Mouse (Mus musculus): ENCODE measurements around the gene Glb1l. TPM values are rescaled to one million over a fixed set of nuclear protein-coding genes. Genes with fewer than 3 reads are reported as not detected.

The Glb1l gene
- total and polyA plus RNA-seq, 3 experiments: 0.83 to 19.2 (median 11.0) TPM

DNA sequence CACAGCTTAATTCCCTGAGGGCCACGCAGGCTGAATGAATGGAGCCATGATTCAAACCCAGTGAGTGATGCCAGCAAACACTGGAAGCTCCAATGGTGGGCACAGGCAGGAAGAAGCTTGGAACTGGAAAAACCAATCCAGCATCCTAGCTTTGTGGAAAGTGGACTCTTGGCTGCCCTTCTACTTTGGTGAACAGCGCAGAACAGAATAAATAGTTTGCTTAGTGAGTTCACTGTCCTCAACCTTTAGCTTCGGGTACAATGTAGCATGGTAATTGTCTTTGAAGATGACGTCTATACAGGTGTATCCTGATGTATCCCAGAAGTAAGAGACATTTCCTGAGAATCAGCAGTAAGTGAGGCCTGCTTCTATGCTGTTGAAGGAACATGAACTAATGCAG, 61.9 kb downstream of the Glb1l start:
- no peak for TF ChIP-seq CTCF (IDR thresholded peaks at IDR 0.05; ENCODE audit: low read depth, low read length)
- no peak for TF ChIP-seq POLR2AphosphoS5 (IDR thresholded peaks at IDR 0.05; ENCODE audit: insufficient replicate concordance, low read depth, low read length)
- TF ChIP-seq TAL1 (conservative IDR thresholded peaks at IDR 0.05; ENCODE audit: low read depth, low read length): no peak
- TF ChIP-seq GATA1 (IDR thresholded peaks at IDR 0.05; ENCODE audit: borderline replicate concordance, low read length): no peak
- TF ChIP-seq GATA2 (IDR thresholded peaks at IDR 0.05; ENCODE audit: borderline replicate concordance, low read depth, low read length): no peak
- Histone ChIP-seq H3K4me1 (ENCODE audit: insufficient read depth, low read depth, low read length) (peaks cover 50% of the 10 kb centered on the region), H3K9me3 (replicated peaks) (no peaks in the 10 kb centered on the region), H3K36me3 (replicated peaks) (peaks cover 66% of the 10 kb centered on the region), H3K27me3 (ENCODE audit: insufficient read depth, low read length) (no peaks in the 10 kb centered on the region), H3K4me3 (ENCODE audit: low read depth, low read length) (no peak overlapping the region)
- no peak for ATAC-seq (ENCODE audit: extremely low read depth, insufficient number of reproducible peaks, low FRiP score, poor library complexity, severe bottlenecking)
- DNase-seq (ENCODE audit: low spot score): no peak

Other genes with a start within 250 kb of the Glb1l start
- 2.5 and 5.1 TPM in 2 replicates for gene Nhej1, start 85.6 kb downstream of the Glb1l start, total RNA-seq (2014; fragmentation: Nextera tagmentation)
- gene Nhej1, start 85.6 kb downstream of the Glb1l start, total RNA-seq (2017): 12.3 and 12.4 TPM in 2 replicates
- 0.40 and 0.47 TPM in 2 replicates for gene Nhej1, start 85.6 kb downstream of the Glb1l start, polyA plus RNA-seq (2012)
- gene Slc23a3, start 76.9 kb downstream of the Glb1l start, total RNA-seq (2014; fragmentation: Nextera tagmentation): 0.83 and 1.5 TPM in 2 replicates
- 0.22 and 0.29 TPM in 2 replicates for gene Slc23a3, start 76.9 kb downstream of the Glb1l start, total RNA-seq (2017)
- 0.03 TPM in 1 of 2 replicates, not detected in the other for gene Slc23a3, start 76.9 kb downstream of the Glb1l start, polyA plus RNA-seq (2012)
- gene Cnppd1, start 68.1 kb downstream of the Glb1l start, total RNA-seq (2014; fragmentation: Nextera tagmentation): 77.3 and 93.4 TPM in 2 replicates
- gene Cnppd1, start 68.1 kb downstream of the Glb1l start, total RNA-seq (2017): 140 and 143 TPM in 2 replicates
- 83.2 and 105 TPM in 2 replicates for gene Cnppd1, start 68.1 kb downstream of the Glb1l start, polyA plus RNA-seq (2012)
- 85.7 and 93.8 TPM in 2 replicates for gene Retreg2, start 68.0 kb downstream of the Glb1l start, total RNA-seq (2014; fragmentation: Nextera tagmentation)
- 111 and 120 TPM in 2 replicates for gene Retreg2, start 68.0 kb downstream of the Glb1l start, total RNA-seq (2017)
- 101 and 112 TPM in 2 replicates for gene Retreg2, start 68.0 kb downstream of the Glb1l start, polyA plus RNA-seq (2012)
- gene Zfand2b, start 42.2 kb downstream of the Glb1l start, total RNA-seq (2014; fragmentation: Nextera tagmentation): 45.8 and 58.0 TPM in 2 replicates
- 47.7 and 53.7 TPM in 2 replicates for gene Zfand2b, start 42.2 kb downstream of the Glb1l start, total RNA-seq (2017)
- 21.0 and 24.2 TPM in 2 replicates for gene Zfand2b, start 42.2 kb downstream of the Glb1l start, polyA plus RNA-seq (2012)
- 19.5 and 132 TPM in 2 replicates for gene Abcb6, start 30.4 kb downstream of the Glb1l start, total RNA-seq (2014; fragmentation: Nextera tagmentation)
- 25.0 and 28.1 TPM in 2 replicates for gene Abcb6, start 30.4 kb downstream of the Glb1l start, total RNA-seq (2017)
- gene Abcb6, start 30.4 kb downstream of the Glb1l start, polyA plus RNA-seq (2012): 5.4 and 9.5 TPM in 2 replicates
- 47.5 and 50.4 TPM in 2 replicates for gene Ankzf1, start 18.7 kb downstream of the Glb1l start, total RNA-seq (2014; fragmentation: Nextera tagmentation)
- 57.4 and 69.3 TPM in 2 replicates for gene Ankzf1, start 18.7 kb downstream of the Glb1l start, total RNA-seq (2017)
- 17.0 and 22.9 TPM in 2 replicates for gene Ankzf1, start 18.7 kb downstream of the Glb1l start, polyA plus RNA-seq (2012)
- gene Atg9a, start 18.6 kb downstream of the Glb1l start, total RNA-seq (2014; fragmentation: Nextera tagmentation): 40.0 and 46.2 TPM in 2 replicates
- gene Atg9a, start 18.6 kb downstream of the Glb1l start, total RNA-seq (2017): 16.2 and 16.3 TPM in 2 replicates
- 34.2 and 47.5 TPM in 2 replicates for gene Atg9a, start 18.6 kb downstream of the Glb1l start, polyA plus RNA-seq (2012)
- 59.4 and 78.2 TPM in 2 replicates for gene Stk16, start within 50 bp of the Glb1l start, total RNA-seq (2014; fragmentation: Nextera tagmentation)
- gene Stk16, start within 50 bp of the Glb1l start, total RNA-seq (2017): 70.7 and 72.6 TPM in 2 replicates
- gene Stk16, start within 50 bp of the Glb1l start, polyA plus RNA-seq (2012): 114 and 133 TPM in 2 replicates
- 201 and 287 TPM in 2 replicates for gene Tuba4a, start 9.1 kb upstream of the Glb1l start, total RNA-seq (2014; fragmentation: Nextera tagmentation)
- 156 and 175 TPM in 2 replicates for gene Tuba4a, start 9.1 kb upstream of the Glb1l start, total RNA-seq (2017)
- gene Tuba4a, start 9.1 kb upstream of the Glb1l start, polyA plus RNA-seq (2012): 38.6 and 61.0 TPM in 2 replicates
- not detected in 2 replicates for gene A630095N17Rik, start 21.3 kb upstream of the Glb1l start, total RNA-seq (2014; fragmentation: Nextera tagmentation)
- not detected in 2 replicates for gene A630095N17Rik, start 21.3 kb upstream of the Glb1l start, total RNA-seq (2017)
- gene A630095N17Rik, start 21.3 kb upstream of the Glb1l start, polyA plus RNA-seq (2012): not detected in 2 replicates
- 15.4 and 63.3 TPM in 2 replicates for gene Dnajb2, start 25.6 kb upstream of the Glb1l start, total RNA-seq (2014; fragmentation: Nextera tagmentation)
- 13.9 and 15.6 TPM in 2 replicates for gene Dnajb2, start 25.6 kb upstream of the Glb1l start, total RNA-seq (2017)
- gene Dnajb2, start 25.6 kb upstream of the Glb1l start, polyA plus RNA-seq (2012): 9.1 and 11.1 TPM in 2 replicates
- gene Ptprn, start 53.7 kb upstream of the Glb1l start, total RNA-seq (2014; fragmentation: Nextera tagmentation): not detected in 2 replicates
- gene Ptprn, start 53.7 kb upstream of the Glb1l start, total RNA-seq (2017): 0.11 TPM in 1 of 2 replicates, not detected in the other
- gene Ptprn, start 53.7 kb upstream of the Glb1l start, polyA plus RNA-seq (2012): 0.03 and 0.08 TPM in 2 replicates
- gene Resp18, start 67.6 kb upstream of the Glb1l start, total RNA-seq (2014; fragmentation: Nextera tagmentation): not detected in 2 replicates
- not detected in 2 replicates for gene Resp18, start 67.6 kb upstream of the Glb1l start, total RNA-seq (2017)
- not detected in 2 replicates for gene Resp18, start 67.6 kb upstream of the Glb1l start, polyA plus RNA-seq (2012)
- gene Dnpep, start 107.2 kb upstream of the Glb1l start, total RNA-seq (2014; fragmentation: Nextera tagmentation): 56.3 and 73.7 TPM in 2 replicates
- gene Dnpep, start 107.2 kb upstream of the Glb1l start, total RNA-seq (2017): 38.7 and 47.2 TPM in 2 replicates
- 69.4 and 79.0 TPM in 2 replicates for gene Dnpep, start 107.2 kb upstream of the Glb1l start, polyA plus RNA-seq (2012)
- gene Des, start 149.5 kb upstream of the Glb1l start, total RNA-seq (2014; fragmentation: Nextera tagmentation): 12.9 and 19.0 TPM in 2 replicates
- gene Des, start 149.5 kb upstream of the Glb1l start, total RNA-seq (2017): 3.4 and 5.6 TPM in 2 replicates
- 12.7 and 13.8 TPM in 2 replicates for gene Des, start 149.5 kb upstream of the Glb1l start, polyA plus RNA-seq (2012)
- 1.9 and 7.7 TPM in 2 replicates for gene Speg, start 164.5 kb upstream of the Glb1l start, total RNA-seq (2014; fragmentation: Nextera tagmentation)
- gene Speg, start 164.5 kb upstream of the Glb1l start, total RNA-seq (2017): 1.9 and 2.3 TPM in 2 replicates
- gene Speg, start 164.5 kb upstream of the Glb1l start, polyA plus RNA-seq (2012): 10.3 and 12.6 TPM in 2 replicates
- 179 and 182 TPM in 2 replicates for gene Gmppa, start 225.1 kb upstream of the Glb1l start, total RNA-seq (2014; fragmentation: Nextera tagmentation)
- 178 and 183 TPM in 2 replicates for gene Gmppa, start 225.1 kb upstream of the Glb1l start, total RNA-seq (2017)
- gene Gmppa, start 225.1 kb upstream of the Glb1l start, polyA plus RNA-seq (2012): 328 and 349 TPM in 2 replicates
- gene Asic4, start 239.6 kb upstream of the Glb1l start, total RNA-seq (2014; fragmentation: Nextera tagmentation): 1.1 and 2.9 TPM in 2 replicates
- gene Asic4, start 239.6 kb upstream of the Glb1l start, total RNA-seq (2017): 1.7 and 2.6 TPM in 2 replicates
- gene Asic4, start 239.6 kb upstream of the Glb1l start, polyA plus RNA-seq (2012): 8.7 and 8.8 TPM in 2 replicates

All from G1E (cell line).